Mouse (Mus musculus) hindbrain, embryonic 15.5 days (tissue): ENCODE data around the gene 1700037H04Rik. TPM values are rescaled to one million over a fixed set of nuclear protein-coding genes. Genes with fewer than 3 reads are reported as not detected.

Experiments used
- ATAC-seq: fragments of 200-750 bp; cut with Nextera tagmentation; 2 replicates; pipeline ENCODE4 v1.8.0; 2017; ENCODE audit warnings: low read depth, moderate number of reproducible peaks, moderate TSS enrichment; ENCODE audit not compliant: low FRiP score
- H3K27ac ChIP-seq: fragments of 300-500 bp; sonication (generic); replicated peaks from 2 replicates; pipeline ENCODE4 v1.5.1; 2015; ENCODE audit warnings: mild to moderate bottlenecking, inconsistent platforms
- H3K27me3 ChIP-seq: fragments of 300-500 bp; sonication (generic); 2 replicates; pipeline ENCODE4 v1.6.1; 2015; ENCODE audit warnings: control low read depth, inconsistent platforms
- H3K36me3 ChIP-seq: fragments of 300-500 bp; sonication (generic); 2 replicates; pipeline ENCODE4 v1.6.1; 2015; ENCODE audit warnings: control low read depth, inconsistent platforms
- H3K4me1 ChIP-seq: fragments of 300-500 bp; sonication (generic); replicated peaks from 2 replicates; pipeline ENCODE4 v1.6.1; 2015; ENCODE audit warnings: control low read depth, inconsistent platforms
- H3K4me2 ChIP-seq: fragments of 300-500 bp; sonication (generic); 2 replicates; pipeline ENCODE4 v1.6.1; 2015; ENCODE audit warnings: moderate library complexity, mild to moderate bottlenecking, inconsistent platforms
- H3K4me3 ChIP-seq: fragments of 300-500 bp; sonication (generic); 2 replicates; pipeline ENCODE4 v1.5.1; 2015; ENCODE audit warnings: mild to moderate bottlenecking, inconsistent platforms
- H3K9ac ChIP-seq: fragments of 300-500 bp; sonication (generic); 2 replicates; pipeline ENCODE4 v1.6.1; 2015; ENCODE audit warnings: inconsistent platforms
- H3K9me3 ChIP-seq: fragments of 300-500 bp; sonication (generic); 2 replicates; pipeline ENCODE4 v1.6.1; 2016; ENCODE audit warnings: control low read depth, inconsistent platforms
- WGBS: fragments of 180-500 bp; shearing (Covaris S2); methylation state at CpG from one replicate; pipeline ENCODE4 v1.1.7; 2015; 5-methylcytosine and 5-hydroxymethylcytosine counted together
- polyA plus RNA-seq: library from polyadenylated mRNA; unstranded; fragments of >200 nt; fragmentation: Nextera tagmentation; extraction: Ambion mirVana; gene quantifications from 2 replicates; pipeline ENCODE4 v1.2.1, GENCODE M21; 2015

1700037H04Rik gene
- polyA plus RNA-seq, 1 experiment from 2014 or later: 90.9 TPM

DNA sequence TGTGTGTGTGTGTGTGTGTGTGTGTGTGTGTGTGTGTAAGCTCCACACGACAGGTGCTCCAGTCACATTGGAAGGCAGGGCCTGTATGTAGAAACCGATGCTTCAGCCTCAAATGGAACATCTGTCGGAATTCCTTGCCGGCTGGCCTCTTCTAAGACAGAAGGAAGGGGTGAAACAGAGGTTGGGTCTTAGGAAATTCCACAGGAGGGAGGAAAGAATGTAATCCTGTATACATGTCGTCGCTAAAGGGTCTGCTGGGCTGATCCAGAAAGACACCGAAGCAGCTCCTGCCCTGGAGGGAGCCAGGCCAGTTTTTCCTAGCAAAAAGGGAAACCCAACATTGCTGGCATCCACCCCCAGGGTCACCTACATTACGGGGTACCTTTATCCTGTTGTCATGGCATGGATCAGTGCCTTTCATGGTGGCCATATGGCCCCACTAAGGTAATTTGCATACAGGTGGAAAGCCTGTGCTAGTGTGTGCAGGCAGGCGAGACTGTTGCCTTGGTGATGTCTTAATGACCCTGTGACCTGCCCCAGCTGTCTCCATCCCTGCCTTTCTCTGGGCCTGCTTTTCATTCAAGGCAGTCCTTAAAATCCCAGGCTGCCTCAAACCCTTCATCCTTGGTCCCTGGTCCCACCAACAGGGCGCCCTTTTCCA is 30.6 kb upstream of the 1700037H04Rik start:
- Histone ChIP-seq H3K4me3 (no peak overlapping the region), H3K9me3 (no peaks in the 10 kb centered on the region), H3K4me2 (0 out of 2 replicates have a peak overlapping the region, but pooled peaks have one; percentile 1), H3K36me3 (peaks cover 4% of the 10 kb centered on the region; the same call in 1 of the 2 replicates), H3K27me3 (no peaks in the 10 kb centered on the region), H3K4me1 (peaks cover 39% of the 10 kb centered on the region), H3K27ac (peak overlapping the region; percentile 57), H3K9ac (no peak overlapping the region)
- 12% methylated on average over 10 of the region's 10 CpGs for WGBS
- peak; percentile 52 for ATAC-seq

- H3K27me3 ChIP-seq: no peaks in the 10 kb centered on the region
- no peaks in the 10 kb centered on the region for H3K9me3 ChIP-seq
- no peak overlapping the region for H3K4me2 ChIP-seq
- peaks cover 39% of the 10 kb centered on the region for H3K4me1 ChIP-seq
- no peak overlapping the region for H3K4me3 ChIP-seq
- H3K27ac ChIP-seq: peak overlapping the region; percentile 26; the same call in 1 of the 2 replicates
- H3K36me3 ChIP-seq: peaks cover 4% of the 10 kb centered on the region; the same call in 1 of the 2 replicates
- no peak for ATAC-seq
- 37% methylated on average over 5 of the region's 5 CpGs for WGBS
- no peak overlapping the region for H3K9ac ChIP-seq
Observed at GRCm38 (mm10) chr2:131189521-131190309, 29.8 kb upstream of the 1700037H04Rik start.

- ATAC-seq: no peak
- Histone ChIP-seq H3K27me3 (no peaks in the 10 kb centered on the region), H3K9ac (no peak overlapping the region), H3K4me3 (no peak overlapping the region), H3K27ac (no peak overlapping the region), H3K4me1 (peaks cover 39% of the 10 kb centered on the region), H3K4me2 (no peak overlapping the region), H3K9me3 (no peaks in the 10 kb centered on the region), H3K36me3 (peaks cover 4% of the 10 kb centered on the region; the same call in 1 of the 2 replicates)
- 95% methylated on average over 5 of the region's 5 CpGs for WGBS
Observed at GRCm38 (mm10) chr2:131188311-131188710, 28.4 kb upstream of the 1700037H04Rik start.

DNA sequence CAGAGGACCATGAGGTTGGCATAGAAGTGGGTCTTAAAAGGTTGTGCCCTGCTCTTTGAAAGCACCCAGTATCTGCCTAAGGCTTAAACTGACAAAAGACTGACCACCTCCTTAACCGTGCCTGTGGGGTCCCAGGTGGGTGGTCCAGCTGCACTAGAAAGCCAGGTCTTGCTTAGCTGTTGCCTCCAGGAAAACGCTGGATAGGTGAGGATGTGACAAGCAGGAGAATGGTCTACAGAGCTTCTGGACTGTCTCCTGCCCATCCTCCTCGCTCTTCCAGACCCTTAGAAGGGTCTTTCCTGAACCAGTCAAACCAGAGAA is 27.7 kb upstream of the 1700037H04Rik start:
- no peaks in the 10 kb centered on the region for H3K27me3 ChIP-seq
- no peaks in the 10 kb centered on the region for H3K9me3 ChIP-seq
- H3K4me3 ChIP-seq: peak overlapping the region; percentile 64
- H3K36me3 ChIP-seq: 0 out of 2 replicates have a peak, but pooled peaks cover 1% of the 10 kb centered on the region
- H3K4me1 ChIP-seq: peaks cover 39% of the 10 kb centered on the region
- peak overlapping the region; percentile 82 for H3K4me2 ChIP-seq
- WGBS: 28% methylated on average over 3 of the region's 3 CpGs
- H3K9ac ChIP-seq: peak overlapping the region; percentile 65
- no peak for ATAC-seq
- H3K27ac ChIP-seq: peak overlapping the region; percentile 67; the same call in 1 of the 2 replicates

DNA sequence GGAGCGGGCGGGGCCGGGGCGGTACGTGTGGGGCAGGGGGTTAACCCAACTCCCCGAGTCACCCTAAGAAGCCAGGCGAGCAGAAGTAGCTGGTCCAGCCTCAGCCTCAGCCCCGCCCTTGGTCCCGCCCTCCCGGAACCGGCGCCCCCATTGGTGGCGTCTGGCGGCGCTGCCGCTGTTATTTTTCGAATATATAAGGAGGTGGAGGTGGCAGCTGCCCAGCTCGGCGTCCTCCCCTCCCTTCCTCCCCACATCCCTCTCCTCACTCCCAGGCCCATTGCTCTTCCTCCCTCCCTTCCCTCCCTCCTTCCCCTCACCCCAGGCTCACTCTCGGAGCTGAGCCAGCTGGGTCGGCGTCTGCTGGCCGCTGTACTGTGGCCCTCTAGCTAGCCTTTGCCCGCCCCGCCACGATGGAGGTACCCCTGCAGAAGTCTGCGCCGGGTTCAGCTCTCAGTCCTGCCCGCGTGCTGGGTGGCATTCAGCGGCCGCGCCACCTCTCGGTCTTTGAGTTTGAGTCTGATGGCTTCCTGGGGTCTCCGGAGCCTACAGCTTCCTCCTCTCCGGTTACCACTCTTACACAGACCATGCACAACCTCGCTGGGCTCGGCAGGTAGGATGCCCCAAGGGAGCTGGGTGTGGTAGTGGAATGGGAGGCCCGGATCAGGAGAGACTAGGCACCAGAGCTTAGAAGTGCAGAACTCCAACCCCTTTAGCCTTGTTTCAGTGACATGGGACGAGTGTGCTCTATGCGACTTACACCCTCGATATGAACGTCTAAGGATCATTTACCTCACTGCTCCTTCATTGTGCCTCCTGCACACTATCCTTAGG is 27.1 kb upstream of the 1700037H04Rik start, which contains the start of the genes Cdc25b and Spef1:
TSS of gene Cdc25b (plus strand) at position 179 of the 831 bp plus-strand sequence.
TSS of gene Spef1 (minus strand) at position 512 of the 831 bp plus-strand sequence.
- peak within 1 kb of the TSS; percentile 64 for H3K4me3 ChIP-seq
- H3K4me1 ChIP-seq: peaks cover 39% of the 10 kb centered on the region
- no peaks in the 10 kb centered on the region for H3K9me3 ChIP-seq
- peak within 1 kb of the TSS; percentile 82 for H3K4me2 ChIP-seq
- under 1% methylated on average over 40 of the region's 43 CpGs for WGBS
- ATAC-seq: peak; percentile 89
- no peaks in the 10 kb centered on the region for H3K36me3 ChIP-seq
- H3K27me3 ChIP-seq: no peaks in the 10 kb centered on the region
- H3K9ac ChIP-seq: peak within 1 kb of the TSS; percentile 65
- peak within 1 kb of the TSS; percentile 67 for H3K27ac ChIP-seq

DNA sequence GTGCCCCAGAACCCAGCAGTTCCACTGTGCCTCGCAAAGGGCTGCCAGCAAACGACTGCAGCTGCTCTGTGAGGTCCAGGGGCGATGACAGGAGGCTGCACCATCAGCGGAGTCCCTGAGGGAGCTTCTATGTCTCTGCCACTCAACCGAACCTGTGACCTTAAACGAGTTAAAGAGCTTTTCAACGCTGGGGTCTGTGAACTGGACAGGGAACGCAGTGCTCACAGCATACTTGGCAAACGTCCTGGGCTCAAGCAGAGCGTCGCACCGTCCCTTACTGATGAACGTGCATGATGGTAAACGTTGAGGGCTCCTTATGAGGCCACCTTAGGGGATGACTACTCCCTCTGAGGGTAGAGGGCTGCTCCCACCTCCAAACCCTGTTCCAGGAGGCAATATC is 26.5 kb upstream of the 1700037H04Rik start:
- Histone ChIP-seq H3K4me2 (peak overlapping the region; percentile 82), H3K36me3 (no peaks in the 10 kb centered on the region), H3K4me1 (peaks cover 39% of the 10 kb centered on the region), H3K4me3 (peak overlapping the region; percentile 64), H3K27me3 (no peaks in the 10 kb centered on the region), H3K9me3 (no peaks in the 10 kb centered on the region), H3K27ac (peak overlapping the region; percentile 67; the same call in 1 of the 2 replicates), H3K9ac (peak overlapping the region; percentile 65)
- WGBS: under 1% methylated on average over 14 of the region's 14 CpGs
- no peak for ATAC-seq

GRCm38 (mm10) chr2:131179990-131180587 is 20.2 kb upstream of the 1700037H04Rik start, which contains the start of gene Cenpb:
Cenpb (minus strand) TSS chr2:131180067.
- peak within 1 kb of the TSS; percentile 94 for H3K27ac ChIP-seq
- H3K27me3 ChIP-seq: no peaks in the 10 kb centered on the region
- H3K4me2 ChIP-seq: peak within 1 kb of the TSS; percentile 94
- peaks cover 3% of the 10 kb centered on the region; the same call in 1 of the 2 replicates for H3K36me3 ChIP-seq
- 2% methylated on average over 57 of the region's 57 CpGs for WGBS
- H3K4me3 ChIP-seq: peak within 1 kb of the TSS; percentile 58
- H3K9ac ChIP-seq: peak within 1 kb of the TSS; percentile 89
- peak; percentile 85 for ATAC-seq
- peaks cover 40% of the 10 kb centered on the region for H3K4me1 ChIP-seq
- no peaks in the 10 kb centered on the region for H3K9me3 ChIP-seq

GRCm38 (mm10) chr2:131179246-131179886 is 19.5 kb upstream of the 1700037H04Rik start:
- H3K27me3 ChIP-seq: no peaks in the 10 kb centered on the region
- peak overlapping the region; percentile 89 for H3K9ac ChIP-seq
- H3K27ac ChIP-seq: peak overlapping the region; percentile 94
- H3K36me3 ChIP-seq: peaks cover 3% of the 10 kb centered on the region; the same call in 1 of the 2 replicates
- H3K9me3 ChIP-seq: no peaks in the 10 kb centered on the region
- peak overlapping the region; percentile 58 for H3K4me3 ChIP-seq
- peak overlapping the region; percentile 94 for H3K4me2 ChIP-seq
- peaks cover 47% of the 10 kb centered on the region for H3K4me1 ChIP-seq
- under 1% methylated on average over 65 of the region's 67 CpGs for WGBS
- peak; percentile 73 for ATAC-seq

GRCm38 (mm10) chr2:131178828-131179245 is 19.0 kb upstream of the 1700037H04Rik start:
- Histone ChIP-seq H3K4me3 (peak overlapping the region; percentile 58), H3K9me3 (no peaks in the 10 kb centered on the region), H3K36me3 (peaks cover 3% of the 10 kb centered on the region; the same call in 1 of the 2 replicates), H3K27me3 (no peaks in the 10 kb centered on the region), H3K4me1 (peaks cover 52% of the 10 kb centered on the region), H3K9ac (peak overlapping the region; percentile 89), H3K4me2 (peak overlapping the region; percentile 94), H3K27ac (peak overlapping the region; percentile 94)
- 22% methylated on average over 26 of the region's 26 CpGs for WGBS
- ATAC-seq: no peak

- Histone ChIP-seq H3K27ac (0 out of 2 replicates have a peak overlapping the region, but pooled peaks have one; percentile 22), H3K4me3 (peak overlapping the region; percentile 58), H3K9me3 (no peaks in the 10 kb centered on the region), H3K4me1 (peaks cover 58% of the 10 kb centered on the region), H3K4me2 (peak overlapping the region; percentile 94), H3K9ac (peak overlapping the region; percentile 36), H3K36me3 (peaks cover 3% of the 10 kb centered on the region; the same call in 1 of the 2 replicates), H3K27me3 (peaks cover 4% of the 10 kb centered on the region; the same call in 1 of the 2 replicates)
- no peak for ATAC-seq
- 75% methylated on average over 9 of the region's 9 CpGs for WGBS
Observed at GRCm38 (mm10) chr2:131177932-131178331, 18.1 kb upstream of the 1700037H04Rik start.
